Mouse (Mus musculus): ENCODE measurements around the gene Dyrk1b. TPM values are rescaled to one million over a fixed set of nuclear protein-coding genes. Genes with fewer than 3 reads are reported as not detected.
A peak's percentile ranks its signal among the peaks of the same experiment; 100 is the strongest.
"Not testable (repeated sequence)": the region's sequence is repeated elsewhere in the genome, so short reads cannot be mapped to it uniquely, and the experiment has no call there.

Gene Dyrk1b
- total RNA-seq, 2 experiments from 2014 or later = 39.6 to 40.6 TPM

DNA sequence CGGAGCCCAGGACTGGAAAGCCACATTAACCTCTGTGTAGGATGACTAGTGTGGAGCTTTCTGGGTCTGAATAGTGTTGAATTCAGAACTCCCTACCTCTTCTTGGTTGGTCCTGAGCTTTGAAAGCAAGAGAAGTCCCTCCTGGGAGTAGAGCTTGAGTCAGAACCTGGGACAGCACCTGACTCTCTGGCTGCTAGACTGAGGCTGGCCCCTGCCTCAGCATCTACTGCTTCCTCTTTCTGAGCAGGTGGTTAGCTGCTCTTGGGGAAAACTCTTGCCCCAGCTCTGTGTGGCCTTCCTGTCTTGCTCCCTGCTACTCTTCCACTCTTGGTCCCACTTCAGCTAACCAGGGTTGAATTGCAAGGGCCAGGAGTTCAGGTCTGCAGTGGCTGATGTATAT lies 12.6 kb downstream of the Dyrk1b start:
- no peak for DNase-seq (ENCODE audit: low spot score in 2 of 2)

DNA sequence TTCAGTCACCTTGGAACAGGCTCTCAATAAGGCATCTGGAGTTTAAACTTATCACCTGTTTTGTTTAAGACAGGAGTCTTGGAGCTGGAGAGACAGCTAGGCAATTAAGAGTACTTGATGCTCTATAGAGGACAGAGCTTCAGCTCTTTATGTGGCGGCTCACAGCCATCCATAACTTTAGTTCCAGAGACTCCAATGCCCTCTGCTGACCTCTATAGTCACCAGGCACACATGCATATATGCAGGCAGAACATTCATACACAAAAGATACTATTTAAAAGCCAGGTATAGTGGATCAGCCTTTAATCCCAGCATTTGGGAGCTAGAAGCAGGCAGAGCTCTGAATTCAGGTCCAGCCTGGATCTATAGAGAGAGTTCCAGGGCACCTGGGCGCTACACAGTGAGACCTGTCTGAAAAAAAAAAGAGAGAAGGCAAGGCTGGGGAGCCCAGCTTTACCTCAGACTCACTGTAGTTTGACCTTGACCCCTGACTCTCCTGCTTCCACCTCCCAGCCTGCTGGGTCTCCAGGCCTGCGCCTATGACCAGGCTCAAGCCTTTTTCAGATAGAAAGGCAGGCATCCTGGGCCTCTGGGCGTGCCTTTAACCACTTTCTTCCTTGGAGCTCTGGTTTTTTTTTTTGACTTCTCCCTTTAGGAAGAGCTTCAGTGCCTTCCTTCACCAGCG lies 16.3 kb downstream of the Dyrk1b start:
- no peak for DNase-seq (ENCODE audit: low spot score in 2 of 2)

DNA sequence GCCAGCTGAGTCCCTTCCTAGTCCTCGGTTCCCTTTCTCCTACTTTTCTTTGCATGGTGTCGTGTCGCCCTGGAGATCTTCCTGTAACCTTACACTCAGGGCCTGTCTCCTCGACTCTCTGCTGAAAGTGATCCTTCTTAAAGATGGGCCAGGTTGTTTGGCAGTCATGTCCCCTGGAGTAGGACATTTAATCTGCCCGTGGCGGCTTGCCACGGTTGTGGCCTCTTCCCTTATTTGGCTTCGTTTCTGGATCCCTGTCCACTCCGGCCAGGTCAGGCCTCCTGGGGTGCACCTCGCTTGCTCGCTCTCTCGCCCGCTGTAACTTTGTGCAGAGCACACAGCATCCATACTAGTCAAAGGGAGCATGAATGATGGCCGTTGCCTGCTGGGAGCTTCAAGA lies 17.3 kb downstream of the Dyrk1b start:
- no peak for DNase-seq (ENCODE audit: low spot score in 2 of 2)

DNA sequence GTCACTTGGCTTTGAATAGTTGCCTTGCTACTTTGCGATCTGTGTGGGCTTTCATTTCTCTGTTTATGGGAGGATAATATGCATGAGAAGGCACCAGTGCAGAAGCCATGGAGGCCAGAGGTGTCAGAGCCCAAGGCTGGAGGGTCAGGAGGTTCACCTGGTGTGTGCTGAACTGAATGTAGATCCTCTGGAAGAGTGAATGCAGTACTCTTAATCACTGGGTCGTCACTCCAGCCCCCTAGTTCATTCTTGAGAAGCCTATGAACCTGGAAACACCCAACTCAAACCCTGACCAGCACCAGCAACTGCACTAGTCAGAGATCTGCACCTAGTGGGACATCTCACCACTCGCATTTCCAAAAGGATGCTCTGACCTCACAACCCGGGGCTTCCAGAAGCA lies 19.8 kb downstream of the Dyrk1b start:
- DNase-seq (ENCODE audit: low spot score in 2 of 2) = no peak

DNA sequence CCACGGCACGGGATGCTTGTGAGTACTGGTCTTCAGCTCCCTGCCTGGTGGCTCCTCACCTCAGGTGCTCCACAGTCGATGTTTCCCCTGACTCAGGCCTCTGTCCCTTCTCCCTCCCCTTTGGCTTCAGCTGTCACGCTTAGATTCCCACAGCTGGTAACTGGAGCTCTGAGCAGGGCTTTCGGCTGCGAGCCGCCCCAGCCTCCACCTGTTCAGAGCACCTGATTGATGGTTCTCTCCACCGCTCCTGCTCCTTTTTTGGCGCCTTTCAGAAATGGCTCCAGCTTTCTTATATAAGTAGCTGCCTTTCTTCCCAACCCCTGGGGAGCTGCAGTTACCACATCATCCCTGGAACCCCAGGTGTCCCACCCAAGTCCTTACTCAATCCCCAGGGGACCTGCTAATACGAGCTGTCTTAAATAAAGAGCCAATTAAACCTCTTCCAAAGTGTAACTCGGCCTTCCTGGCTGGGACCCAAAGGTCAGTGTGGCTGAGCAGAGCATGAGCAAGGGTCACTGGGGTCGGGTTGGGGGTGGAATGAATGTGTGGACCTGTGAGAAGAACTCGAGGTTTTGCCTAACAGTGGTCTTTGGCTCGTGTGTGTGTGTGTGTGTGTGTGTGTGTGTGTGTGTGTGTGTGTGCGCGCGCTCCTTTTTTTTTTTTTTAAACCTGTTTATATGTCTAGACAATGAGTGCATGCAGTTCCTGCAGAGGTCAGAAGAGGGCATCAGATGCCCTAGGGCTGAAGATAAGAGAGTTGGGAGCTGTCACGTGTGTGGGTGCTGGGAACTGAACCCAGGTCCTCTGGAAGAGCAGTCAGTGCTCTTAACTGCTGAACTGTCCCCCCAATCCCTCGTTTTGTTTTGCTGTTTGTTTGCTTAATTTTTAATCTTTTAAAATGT lies 24.2 kb downstream of the Dyrk1b start:
- DNase-seq (ENCODE audit: low spot score in 2 of 2) = no peak

DNA sequence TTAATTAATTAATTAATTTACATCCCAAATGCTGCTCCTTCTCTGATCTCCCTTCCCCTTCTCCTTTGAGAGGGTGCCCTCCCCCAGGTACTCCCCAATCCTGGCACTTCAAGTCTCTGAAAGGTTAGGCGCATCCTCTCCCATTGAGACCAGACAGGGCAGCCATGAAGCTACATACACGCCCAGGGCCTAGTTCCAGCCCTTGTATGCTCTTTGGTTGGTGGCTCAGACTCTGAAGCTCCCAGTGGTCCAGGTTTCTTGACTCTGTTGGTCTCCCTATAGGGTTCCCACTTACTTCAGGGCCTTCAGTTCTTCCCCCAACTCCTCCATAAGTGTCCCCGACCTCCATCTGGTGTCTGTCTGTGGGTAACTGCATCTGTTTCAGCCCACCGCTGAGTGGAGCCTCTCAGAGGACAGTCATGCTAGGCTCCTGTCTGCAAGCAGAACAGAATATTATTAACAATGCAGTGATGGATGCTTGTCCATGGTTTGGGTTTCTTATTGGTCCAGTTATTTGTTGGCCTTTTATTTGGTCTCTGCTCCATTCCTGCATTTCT lies 26.9 kb downstream of the Dyrk1b start:
- peak in 1 of 2 experiments; percentile 29 for DNase-seq (ENCODE audit: low spot score in 2 of 2)

DNA sequence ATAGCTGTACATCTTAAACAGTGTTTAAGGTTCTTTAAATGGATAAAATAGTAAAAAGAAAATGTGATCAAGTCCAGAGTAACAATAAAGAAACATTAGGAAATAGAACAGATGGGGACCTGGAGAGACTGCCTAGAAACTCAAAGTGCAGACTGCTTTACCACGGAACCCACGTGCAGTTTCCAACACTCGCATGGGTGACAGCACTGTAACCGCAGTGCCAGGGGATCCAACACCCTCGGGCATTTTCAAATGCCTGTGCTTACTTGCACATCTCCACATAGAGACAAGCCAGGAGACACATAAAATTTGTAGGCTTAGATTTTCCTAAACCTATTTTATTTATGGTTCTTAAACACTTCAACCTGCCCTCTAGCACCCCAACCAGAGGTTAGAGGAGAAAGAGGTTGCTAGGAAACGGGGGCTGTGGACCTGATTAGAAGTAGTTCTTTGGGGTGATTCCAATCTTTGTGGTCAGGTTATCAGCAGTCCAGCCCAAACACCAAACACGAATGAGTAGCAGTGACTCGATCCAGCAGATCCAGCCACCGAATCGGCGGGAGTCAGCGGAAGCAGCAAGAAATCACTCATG lies 29.2 kb downstream of the Dyrk1b start:
- no peak for DNase-seq (ENCODE audit: low spot score in 2 of 2)

DNA sequence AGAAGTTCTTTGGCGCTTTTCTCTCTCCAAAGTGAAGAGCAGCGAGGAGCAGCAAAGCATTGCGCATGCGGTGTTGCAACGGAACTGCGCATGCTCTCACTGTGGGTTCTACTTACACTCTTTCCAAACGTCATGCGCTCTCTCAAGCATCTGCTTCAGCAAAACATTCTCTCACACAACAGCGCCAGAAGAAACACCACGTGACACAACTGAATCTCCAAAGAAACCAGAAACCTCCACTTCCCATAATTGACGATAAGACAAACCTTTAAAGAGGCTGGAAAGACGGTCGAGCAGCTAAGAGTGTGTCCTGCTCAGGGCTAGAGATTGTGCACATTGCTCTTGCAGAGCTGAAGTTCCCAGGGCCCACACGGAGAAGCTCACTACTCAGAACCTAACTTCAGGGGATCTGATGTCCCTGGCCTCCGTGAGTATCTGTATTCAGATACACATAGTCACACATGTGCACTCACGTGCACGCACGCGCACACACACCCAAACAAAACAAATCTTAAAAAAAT lies 29.8 kb downstream of the Dyrk1b start:
- DNase-seq (ENCODE audit: low spot score in 2 of 2) = peak; percentile 71 to 79

DNA sequence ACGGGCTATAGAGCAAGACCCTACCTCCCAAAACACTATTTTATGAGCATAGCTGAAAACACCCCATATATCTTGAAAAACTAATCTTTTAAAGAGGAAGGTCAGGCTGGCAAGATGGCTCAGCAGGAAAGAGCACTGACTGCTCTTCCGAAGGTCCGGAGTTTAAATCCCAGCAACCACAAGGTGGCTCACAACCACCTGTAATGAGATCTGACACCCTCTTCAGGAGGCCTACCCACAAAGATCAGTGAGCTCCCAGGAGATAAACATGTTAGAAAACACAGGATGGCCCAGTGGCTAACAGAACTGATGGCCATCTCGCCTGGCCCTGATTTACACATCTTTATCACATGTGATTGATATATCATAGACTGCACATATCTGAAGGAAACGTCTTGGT lies 31.5 kb downstream of the Dyrk1b start:
- DNase-seq (ENCODE audit: low spot score in 2 of 2) = no peak

DNA sequence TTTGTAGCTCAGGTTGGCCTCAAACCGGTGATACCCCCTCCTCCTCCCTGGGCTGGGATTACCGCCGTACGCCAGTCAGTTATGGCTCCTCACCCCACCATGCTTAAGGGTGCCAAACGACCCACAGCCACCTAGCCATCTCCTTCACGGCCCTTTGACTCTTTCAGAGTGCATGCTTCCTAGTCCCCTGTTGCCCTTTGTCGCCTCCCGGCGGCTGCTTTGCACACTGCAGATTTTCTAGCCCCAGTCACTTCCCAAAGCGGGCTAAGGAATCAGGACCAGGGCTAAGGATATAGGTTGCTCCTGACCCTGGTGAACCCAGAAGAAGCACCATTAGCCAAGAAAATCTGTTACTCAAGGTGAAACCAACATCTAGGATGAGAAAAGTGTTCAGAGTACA lies 34.9 kb downstream of the Dyrk1b start:
- peak; percentile 48 to 67 for DNase-seq (ENCODE audit: low spot score in 2 of 2)

DNA sequence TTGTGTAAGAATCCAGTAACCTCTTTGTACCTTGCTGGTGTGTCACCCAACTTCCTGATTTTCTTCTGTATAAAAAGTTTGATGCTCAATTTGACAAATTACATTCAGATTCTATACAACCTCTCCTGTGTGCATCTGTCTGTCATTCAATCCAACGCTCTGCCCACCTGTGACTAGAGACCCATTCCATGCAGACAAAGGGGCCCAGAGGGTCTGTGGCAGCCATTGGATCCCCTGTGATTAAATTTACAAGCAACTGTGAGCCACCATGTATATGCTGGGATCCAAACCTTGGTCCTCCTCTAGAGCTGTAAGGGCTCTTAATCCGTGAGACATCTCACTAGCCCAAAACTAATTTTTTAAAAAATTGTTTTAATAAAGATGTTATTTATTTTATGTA lies 36.7 kb downstream of the Dyrk1b start:
- not testable (repeated sequence) for DNase-seq (ENCODE audit: low spot score in 2 of 2)

DNA sequence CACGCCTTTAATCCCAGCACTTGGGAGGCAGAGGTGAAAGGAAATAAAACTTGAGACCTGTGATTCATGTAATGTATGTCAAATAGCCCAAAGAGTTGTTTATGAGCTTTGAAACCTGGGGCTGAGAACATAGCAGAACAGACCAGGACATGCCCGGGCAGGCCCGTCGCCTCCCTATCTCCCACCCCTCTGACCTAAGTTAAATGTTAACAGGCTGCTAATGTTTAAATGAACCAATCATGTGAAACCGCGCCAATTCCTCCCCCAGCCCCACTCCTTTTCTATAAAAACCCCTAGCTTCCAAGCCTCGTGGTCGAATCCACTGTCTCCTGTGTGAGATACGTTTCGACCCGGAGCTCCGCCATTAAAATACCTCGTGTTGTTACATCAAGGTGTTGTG lies 38.5 kb downstream of the Dyrk1b start:
- DNase-seq (ENCODE audit: low spot score in 2 of 2) = not testable (repeated sequence)

DNA sequence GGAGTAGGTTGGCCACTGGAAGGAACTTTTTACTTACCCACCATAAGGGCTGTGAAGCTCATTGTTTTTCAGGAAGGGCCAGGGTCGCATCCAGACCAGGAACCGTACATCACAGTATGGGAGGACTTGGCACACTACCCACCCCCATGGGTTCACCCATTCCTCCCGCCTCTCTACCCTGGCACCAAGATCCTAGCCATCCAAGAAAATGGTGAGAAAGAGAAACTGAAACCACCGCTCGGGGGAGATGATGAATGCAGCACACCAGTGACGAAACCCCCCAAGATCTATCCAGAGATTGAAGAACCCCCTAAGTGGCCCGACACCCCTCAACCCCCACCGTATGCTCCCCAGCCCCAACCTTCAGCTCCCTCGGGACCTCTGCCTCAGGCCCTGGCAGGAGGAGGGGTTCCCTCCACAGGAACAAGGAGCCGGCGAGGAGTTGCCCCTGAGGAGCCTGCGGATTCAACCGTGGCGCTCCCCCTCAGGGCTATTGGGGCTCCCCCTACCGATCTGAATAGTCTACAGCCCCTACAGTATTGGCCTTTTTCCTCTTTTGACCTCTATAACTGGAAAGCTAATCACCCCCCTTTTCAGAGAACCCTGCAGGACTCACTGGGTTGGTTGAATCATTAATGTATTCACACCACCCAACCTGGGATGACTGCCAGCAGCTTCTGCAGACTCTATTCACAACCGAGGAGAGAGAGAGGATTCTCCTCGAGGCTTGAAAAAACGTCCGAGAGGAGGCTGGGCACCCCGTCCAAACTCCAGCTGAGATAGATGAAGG lies 39.9 kb downstream of the Dyrk1b start:
- DNase-seq (ENCODE audit: low spot score in 2 of 2) = peak; percentile 49 to 57

DNA sequence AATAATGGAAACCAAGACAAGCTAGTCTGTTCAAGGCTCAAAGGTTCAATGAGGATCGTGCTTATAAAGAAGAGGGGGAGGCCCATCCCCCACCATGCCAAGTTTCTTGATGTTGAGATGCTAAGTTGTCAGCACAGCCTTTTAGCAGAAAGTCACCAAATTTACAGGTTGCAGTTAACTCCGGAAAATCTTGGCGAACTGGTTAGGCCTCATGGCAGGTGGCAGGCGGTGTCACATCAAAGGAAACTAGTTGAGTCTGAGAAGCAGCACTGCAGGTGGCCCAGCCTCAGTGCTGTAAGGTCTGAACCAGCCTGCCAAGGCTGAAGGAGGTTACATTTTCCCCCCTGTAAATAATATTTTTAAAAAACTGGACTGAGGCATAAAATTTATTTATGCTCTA lies 47.6 kb downstream of the Dyrk1b start:
- not testable (repeated sequence) for DNase-seq (ENCODE audit: low spot score in 2 of 2)

DNA sequence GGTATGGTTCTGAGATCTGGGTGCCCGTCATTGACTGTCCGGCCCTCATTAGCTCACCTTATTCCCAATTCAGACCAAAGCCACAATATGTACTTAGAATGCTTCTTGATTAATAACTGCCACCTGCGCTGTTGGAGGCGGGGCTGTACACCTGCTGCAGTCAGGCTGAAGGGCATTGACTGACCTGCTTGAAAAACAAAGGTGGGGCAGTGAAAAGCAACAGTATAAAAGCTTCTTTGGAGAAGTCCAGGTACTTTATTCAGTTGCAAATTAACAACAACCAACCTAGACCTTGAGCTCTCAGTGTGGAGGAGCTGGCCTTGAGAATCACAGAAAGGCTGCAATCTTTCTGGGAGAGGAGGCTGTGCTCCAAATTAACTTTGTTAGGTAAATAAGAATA lies 48.2 kb downstream of the Dyrk1b start:
- not testable (repeated sequence) for DNase-seq (ENCODE audit: low spot score in 2 of 2)

Other genes starting within 250 kb of the Dyrk1b start
- 10 to 100 TPM; 21.4 to 22.0 TPM for gene Zfp780b, start 200.3 kb upstream of the Dyrk1b start, total RNA-seq (2021)
- 1 to 10 TPM; 7.1 to 7.5 TPM for gene Zfp850, start 165.4 kb upstream of the Dyrk1b start, total RNA-seq (2021)
- 100 to 1,000 TPM; 126 to 128 TPM for gene Psmc4, start 129.4 kb upstream of the Dyrk1b start, total RNA-seq (2021)
- under 1 TPM; 0.30 to 0.58 TPM for gene Fcgbp, start 108.2 kb upstream of the Dyrk1b start, total RNA-seq (2021)
- under 1 TPM in 1 of 2 experiments, not detected in 1; 0.09 TPM for gene 9530053A07Rik, start 50.0 kb upstream of the Dyrk1b start, total RNA-seq (2021)
- 10 to 100 TPM; 47.8 to 60.2 TPM for gene Fbl, start 9.8 kb upstream of the Dyrk1b start, total RNA-seq (2021)
- gene Eid2, start 88.4 kb downstream of the Dyrk1b start, total RNA-seq (2021) = 10 to 100 TPM; 62.3 to 65.2 TPM
- gene Eid2b, start 98.3 kb downstream of the Dyrk1b start, total RNA-seq (2021) = 10 to 100 TPM; 30.2 to 30.8 TPM
- gene Selenov, start 111.7 kb downstream of the Dyrk1b start, total RNA-seq (2021) = under 1 TPM in 1 of 2 experiments, not detected in 1; 0.44 TPM
- 1 to 10 TPM; 1.5 to 1.6 TPM for gene Dll3, start 122.8 kb downstream of the Dyrk1b start, total RNA-seq (2021)
- 10 to 100 TPM; 36.8 to 43.2 TPM for gene Timm50, start 132.6 kb downstream of the Dyrk1b start, total RNA-seq (2021)
- 100 to 1,000 TPM; 116 TPM for gene Supt5, start 159.3 kb downstream of the Dyrk1b start, total RNA-seq (2021)
- gene Rps16, start 171.2 kb downstream of the Dyrk1b start, total RNA-seq (2021) = 100 to 1,000 TPM; 462 to 497 TPM
- 1 to 10 TPM; 4.8 to 5.2 TPM for gene Plekhg2, start 193.1 kb downstream of the Dyrk1b start, total RNA-seq (2021)
- 1 to 10 TPM; 1.4 to 2.3 TPM for gene Zfp36, start 200.8 kb downstream of the Dyrk1b start, total RNA-seq (2021)
- 10 to 100 TPM; 20.3 to 22.0 TPM for gene Med29, start 213.2 kb downstream of the Dyrk1b start, total RNA-seq (2021)
- 10 to 100 TPM; 54.8 to 59.0 TPM for gene Paf1, start 213.5 kb downstream of the Dyrk1b start, total RNA-seq (2021)

Data from left cerebral cortex, adult 18-20 months (tissue).